Mouse (Mus musculus) ES-E14 (cell line): ENCODE results near the gene Ciz1.

Experiments
- CHD2 ChIP-seq: IDR thresholded peaks from 2 replicates; pipeline ENCODE4 v1.6.1; 2014; ENCODE audit warnings: mild to moderate bottlenecking, low read depth, low read length, inconsistent platforms
- HCFC1 ChIP-seq: IDR thresholded peaks from 2 replicates; pipeline ENCODE4 v1.6.1; 2012; ENCODE audit warnings: low read length, inconsistent platforms, borderline replicate concordance; ENCODE audit not compliant: insufficient read depth
- MAFK ChIP-seq: IDR thresholded peaks from 2 replicates; pipeline ENCODE4 v1.6.1; 2014; ENCODE audit warnings: mild to moderate bottlenecking, low read depth, low read length, inconsistent platforms; ENCODE audit not compliant: insufficient read depth
- ZC3H11A ChIP-seq: IDR thresholded peaks from 2 replicates; pipeline ENCODE4 v1.6.1; 2012; ENCODE audit warnings: low read depth, mild to moderate bottlenecking, inconsistent platforms, low read length, borderline replicate concordance
- ZNF384 ChIP-seq: IDR thresholded peaks from 2 replicates; pipeline ENCODE4 v1.6.1; 2012; ENCODE audit warnings: low read depth, low read length, inconsistent platforms

GRCm38 (mm10) chr2:32404663-32405062, 52.5 kb downstream of the Ciz1 start:
- TF ChIP-seq ZNF384 (0 out of 2 replicates have a peak, but pooled peaks have one; percentile 17), ZC3H11A (peak; percentile 81), HCFC1 (0 out of 2 replicates have a peak, but pooled peaks have one; percentile 43), CHD2 (no peak), MAFK (no peak)
